Mouse (Mus musculus): Measurements from ENCODE around the gene Vwa3b. TPM values are rescaled to one million over a fixed set of nuclear protein-coding genes. Genes with fewer than 3 reads are reported as not detected.

The Vwa3b gene
- polyA plus RNA-seq, 1 experiment = 0.04 TPM

GRCm38 (mm10) chr1:37025376-37025775, 1.0 kb upstream of the Vwa3b start:
- H3K4me1 ChIP-seq (ENCODE audit: control insufficient read depth, insufficient read depth, insufficient read length, low read length) = peaks cover 19% of the 10 kb centered on the region

GRCm38 (mm10) chr1:37026866-37027265, 470 bp downstream of the Vwa3b start:
- Histone ChIP-seq H3K27me3 (ENCODE audit: control insufficient read depth, insufficient read depth, low read length) (no peaks in the 10 kb centered on the region), H3K4me3 (ENCODE audit: low read depth, low read length) (no peak overlapping the region), H3K36me3 (ENCODE audit: control insufficient read depth, insufficient read depth, low read length) (no peaks in the 10 kb centered on the region), H3K4me1 (ENCODE audit: control insufficient read depth, insufficient read depth, insufficient read length, low read length) (peaks cover 26% of the 10 kb centered on the region), H3K27ac (ENCODE audit: insufficient read depth, low read depth, low read length) (peak overlapping the region; percentile 21; the same call in 1 of the 2 replicates)
- TF ChIP-seq CTCF (IDR thresholded peaks at IDR 0.05; ENCODE audit: extremely low read depth, insufficient read length, insufficient replicate concordance, low read depth, low read length) (no peak), POLR2A (IDR thresholded peaks at IDR 0.05; ENCODE audit: low read depth, low read length) (no peak)
- 44% methylated on average over 6 of the region's 6 CpGs for WGBS

More at GRCm38 (mm10) chr1:37025376-37025775, 1.0 kb upstream of the Vwa3b start:
- WGBS = 21% methylated on average over 1 of the region's 1 CpGs
- Histone ChIP-seq H3K4me3 (ENCODE audit: low read depth, low read length) (no peak overlapping the region), H3K27ac (ENCODE audit: insufficient read depth, low read depth, low read length) (no peak overlapping the region), H3K36me3 (ENCODE audit: control insufficient read depth, insufficient read depth, low read length) (no peaks in the 10 kb centered on the region), H3K27me3 (ENCODE audit: control insufficient read depth, insufficient read depth, low read length) (no peaks in the 10 kb centered on the region)
- TF ChIP-seq POLR2A (IDR thresholded peaks at IDR 0.05; ENCODE audit: low read depth, low read length) (no peak), CTCF (IDR thresholded peaks at IDR 0.05; ENCODE audit: extremely low read depth, insufficient read length, insufficient replicate concordance, low read depth, low read length) (no peak)

- H3K36me3 ChIP-seq (ENCODE audit: control insufficient read depth, insufficient read depth, low read length) = no peaks in the 10 kb centered on the region
- peaks cover 26% of the 10 kb centered on the region for H3K4me1 ChIP-seq (ENCODE audit: control insufficient read depth, insufficient read depth, insufficient read length, low read length)
- 8% methylated on average over 18 of the region's 18 CpGs for WGBS
- TF ChIP-seq CTCF (IDR thresholded peaks at IDR 0.05; ENCODE audit: extremely low read depth, insufficient read length, insufficient replicate concordance, low read depth, low read length) = no peak
- TF ChIP-seq POLR2A (IDR thresholded peaks at IDR 0.05; ENCODE audit: low read depth, low read length) = no peak
- peak overlapping the region; percentile 50; the same call in 1 of the 2 replicates for H3K27ac ChIP-seq (ENCODE audit: insufficient read depth, low read depth, low read length)
- H3K4me3 ChIP-seq (ENCODE audit: low read depth, low read length) = peak overlapping the region; percentile 62
- H3K27me3 ChIP-seq (ENCODE audit: control insufficient read depth, insufficient read depth, low read length) = no peaks in the 10 kb centered on the region
Observed at GRCm38 (mm10) chr1:37028439-37029153, 2.2 kb downstream of the Vwa3b start.

- H3K27ac ChIP-seq (ENCODE audit: insufficient read depth, low read depth, low read length) = peak overlapping the region; percentile 50
- no peaks in the 10 kb centered on the region for H3K27me3 ChIP-seq (ENCODE audit: control insufficient read depth, insufficient read depth, low read length)
- H3K36me3 ChIP-seq (ENCODE audit: control insufficient read depth, insufficient read depth, low read length) = no peaks in the 10 kb centered on the region
- peak overlapping the region; percentile 62 for H3K4me3 ChIP-seq (ENCODE audit: low read depth, low read length)
- WGBS = 2% methylated on average over 26 of the region's 26 CpGs
- peaks cover 26% of the 10 kb centered on the region for H3K4me1 ChIP-seq (ENCODE audit: control insufficient read depth, insufficient read depth, insufficient read length, low read length)
- TF ChIP-seq POLR2A (IDR thresholded peaks at IDR 0.05; ENCODE audit: low read depth, low read length) (peak; percentile 11; the same call in 1 of the 2 replicates), CTCF (IDR thresholded peaks at IDR 0.05; ENCODE audit: extremely low read depth, insufficient read length, insufficient replicate concordance, low read depth, low read length) (no peak)
Observed at GRCm38 (mm10) chr1:37029154-37029907, 2.9 kb downstream of the Vwa3b start.

GRCm38 (mm10) chr1:37029942-37030341, 3.5 kb downstream of the Vwa3b start:
- no peaks in the 10 kb centered on the region for H3K36me3 ChIP-seq (ENCODE audit: control insufficient read depth, insufficient read depth, low read length)
- H3K27me3 ChIP-seq (ENCODE audit: control insufficient read depth, insufficient read depth, low read length) = no peaks in the 10 kb centered on the region
- 16% methylated on average over 5 of the region's 5 CpGs for WGBS
- peaks cover 25% of the 10 kb centered on the region for H3K4me1 ChIP-seq (ENCODE audit: control insufficient read depth, insufficient read depth, insufficient read length, low read length)
- peak overlapping the region; percentile 62; the same call in 1 of the 2 replicates for H3K4me3 ChIP-seq (ENCODE audit: low read depth, low read length)
- TF ChIP-seq POLR2A (IDR thresholded peaks at IDR 0.05; ENCODE audit: low read depth, low read length) (no peak), CTCF (IDR thresholded peaks at IDR 0.05; ENCODE audit: extremely low read depth, insufficient read length, insufficient replicate concordance, low read depth, low read length) (no peak)
- peak overlapping the region; percentile 50; the same call in 1 of the 2 replicates for H3K27ac ChIP-seq (ENCODE audit: insufficient read depth, low read depth, low read length)

GRCm38 (mm10) chr1:37030693-37031092, 4.3 kb downstream of the Vwa3b start:
- Histone ChIP-seq H3K36me3 (ENCODE audit: control insufficient read depth, insufficient read depth, low read length) (no peaks in the 10 kb centered on the region), H3K4me3 (ENCODE audit: low read depth, low read length) (no peak overlapping the region), H3K27me3 (ENCODE audit: control insufficient read depth, insufficient read depth, low read length) (no peaks in the 10 kb centered on the region), H3K27ac (ENCODE audit: insufficient read depth, low read depth, low read length) (peak overlapping the region; percentile 62), H3K4me1 (ENCODE audit: control insufficient read depth, insufficient read depth, insufficient read length, low read length) (peaks cover 23% of the 10 kb centered on the region)
- TF ChIP-seq POLR2A (IDR thresholded peaks at IDR 0.05; ENCODE audit: low read depth, low read length) = no peak
- no peak for TF ChIP-seq CTCF (IDR thresholded peaks at IDR 0.05; ENCODE audit: extremely low read depth, insufficient read length, insufficient replicate concordance, low read depth, low read length)
- whole genome bisulfite sequencing = 32% methylated on average over 2 of the region's 2 CpGs

GRCm38 (mm10) chr1:37035879-37036278, 9.5 kb downstream of the Vwa3b start:
- no peaks in the 10 kb centered on the region for H3K27me3 ChIP-seq (ENCODE audit: control insufficient read depth, insufficient read depth, low read length)
- no peaks in the 10 kb centered on the region for H3K36me3 ChIP-seq (ENCODE audit: control insufficient read depth, insufficient read depth, low read length)
- H3K4me3 ChIP-seq (ENCODE audit: low read depth, low read length) = no peak overlapping the region
- 89% methylated on average over 8 of the region's 8 CpGs for WGBS
- TF ChIP-seq CTCF (IDR thresholded peaks at IDR 0.05; ENCODE audit: extremely low read depth, insufficient read length, insufficient replicate concordance, low read depth, low read length) (no peak), POLR2A (IDR thresholded peaks at IDR 0.05; ENCODE audit: low read depth, low read length) (no peak)
- peaks cover 4% of the 10 kb centered on the region; the same call in 1 of the 2 replicates for H3K4me1 ChIP-seq (ENCODE audit: control insufficient read depth, insufficient read depth, insufficient read length, low read length)
- H3K27ac ChIP-seq (ENCODE audit: insufficient read depth, low read depth, low read length) = no peak overlapping the region
